Mouse (Mus musculus): ENCODE measurements around the gene Chaf1b.

The Chaf1b gene

GRCm38 (mm10) chr16:93947396-93947795 is 63.7 kb downstream of the Chaf1b start:
- DNase-seq (ENCODE audit: low read depth, low spot score): no peak
